Mouse (Mus musculus): ENCODE results near the gene Agpat3. TPM values are rescaled to one million over a fixed set of nuclear protein-coding genes. Genes with fewer than 3 reads are reported as not detected.

Agpat3 gene
- total and polyA plus RNA-seq, 2 experiments from 2014 or later = 96.8 to 106 TPM

DNA sequence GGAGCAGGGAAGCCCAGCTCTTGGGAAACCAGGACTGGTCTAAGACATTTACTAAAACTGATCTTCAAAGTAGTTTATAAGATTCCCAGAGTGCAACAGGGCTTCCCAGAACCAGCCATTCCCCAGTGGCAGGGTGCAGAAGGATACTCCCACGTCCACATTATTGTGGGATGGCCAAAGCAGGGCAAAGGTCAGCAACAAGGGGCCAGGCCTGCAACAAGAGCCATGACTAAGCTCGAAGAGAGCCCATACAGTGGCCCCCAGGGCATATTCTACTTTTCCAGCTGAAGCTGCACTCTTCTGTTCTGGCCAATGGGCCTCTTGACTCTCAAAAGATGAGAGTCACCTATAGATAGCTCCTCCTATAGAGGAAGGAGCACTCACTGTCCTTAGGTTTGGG is 43.7 kb downstream of the Agpat3 start:
- no peak for TF ChIP-seq CTCF (IDR thresholded peaks at IDR 0.05)
- peaks cover 11% of the 10 kb centered on the region; the same call in 1 of the 2 replicates for H3K36me3 ChIP-seq (ENCODE audit: insufficient read depth, low read length)
- ATAC-seq (ENCODE audit: low FRiP score) (no peak), DNase-seq (ENCODE audit: low spot score) (no peak)
- H3K9ac ChIP-seq (replicated peaks; ENCODE audit: low read length, poor library complexity, severe bottlenecking) = no peak overlapping the region
- no peak overlapping the region for H3K27ac ChIP-seq (ENCODE audit: low read depth, low read length)
- H3K4me1 ChIP-seq (ENCODE audit: insufficient read depth, low read length) = no peaks in the 10 kb centered on the region
- H3K4me2 ChIP-seq (ENCODE audit: low read depth, low read length, poor library complexity, severe bottlenecking) = no peak overlapping the region
- no peaks in the 10 kb centered on the region for H3K27me3 ChIP-seq (ENCODE audit: insufficient read depth, low read length)
- no peak overlapping the region for H3K4me3 ChIP-seq (ENCODE audit: low read depth, low read length)
- no peaks in the 10 kb centered on the region for H3K9me3 ChIP-seq (ENCODE audit: low read length)
- 62% methylated on average over 2 of the region's 2 CpGs for WGBS

DNA sequence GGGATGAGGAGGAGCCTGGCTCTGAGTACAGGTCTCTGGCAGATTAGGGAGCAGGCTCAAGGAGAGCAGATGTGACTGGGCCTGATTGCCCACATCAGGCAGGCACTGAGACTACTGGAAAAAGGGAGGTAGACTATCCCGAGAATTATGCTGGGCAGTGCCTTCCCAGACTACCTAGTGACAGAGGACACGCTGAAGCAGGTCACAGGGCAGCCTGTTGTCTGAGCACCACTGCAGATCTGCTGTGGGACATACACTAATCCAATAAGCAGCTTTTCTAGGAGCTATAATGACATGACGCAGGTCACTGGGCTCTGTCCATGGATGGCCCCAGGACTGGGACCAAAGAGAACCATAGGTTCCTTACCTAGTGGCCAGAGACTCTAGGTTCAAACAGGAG is 44.9 kb downstream of the Agpat3 start:
- ATAC-seq (ENCODE audit: low FRiP score) = no peak

DNA sequence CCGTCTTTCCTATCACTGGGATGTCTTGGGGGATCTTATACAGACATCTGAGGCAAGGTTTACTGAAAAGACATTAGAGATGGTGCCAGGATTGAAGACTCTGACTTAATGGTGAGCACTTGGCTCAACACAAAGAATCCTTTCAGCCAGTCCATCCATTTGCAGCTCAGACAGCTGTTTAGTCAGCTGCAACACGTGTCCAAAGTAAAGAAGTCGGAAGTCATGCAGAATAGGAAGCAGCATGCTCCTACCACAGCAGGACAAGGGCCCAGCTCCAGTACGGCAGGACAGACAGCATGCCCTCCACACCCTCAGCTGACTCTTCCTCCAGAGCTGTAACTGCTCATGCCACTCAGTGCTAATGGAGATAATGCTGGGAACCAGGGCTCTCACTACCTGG is 46.3 kb downstream of the Agpat3 start:
- Histone ChIP-seq H3K4me2 (ENCODE audit: low read depth, low read length, poor library complexity, severe bottlenecking) (no peak overlapping the region), H3K27me3 (ENCODE audit: insufficient read depth, low read length) (no peaks in the 10 kb centered on the region), H3K36me3 (ENCODE audit: insufficient read depth, low read length) (0 out of 2 replicates have a peak, but pooled peaks cover 3% of the 10 kb centered on the region), H3K9me3 (ENCODE audit: low read length) (no peaks in the 10 kb centered on the region), H3K27ac (ENCODE audit: low read depth, low read length) (no peak overlapping the region), H3K4me1 (ENCODE audit: insufficient read depth, low read length) (no peaks in the 10 kb centered on the region), H3K4me3 (ENCODE audit: low read depth, low read length) (no peak overlapping the region), H3K9ac (replicated peaks; ENCODE audit: low read length, poor library complexity, severe bottlenecking) (no peak overlapping the region)
- ATAC-seq (ENCODE audit: low FRiP score) (no peak), DNase-seq (ENCODE audit: low spot score) (peak; percentile 23)
- no peak for TF ChIP-seq CTCF (IDR thresholded peaks at IDR 0.05)
- WGBS = 61% methylated on average over 4 of the region's 4 CpGs

More for the DNA sequence above, 44.9 kb downstream of the Agpat3 start:
- 0 out of 2 replicates have a peak, but pooled peaks cover 7% of the 10 kb centered on the region for H3K36me3 ChIP-seq (ENCODE audit: insufficient read depth, low read length)
- no peak overlapping the region for H3K4me2 ChIP-seq (ENCODE audit: low read depth, low read length, poor library complexity, severe bottlenecking)
- no peaks in the 10 kb centered on the region for H3K27me3 ChIP-seq (ENCODE audit: insufficient read depth, low read length)
- no peak overlapping the region for H3K27ac ChIP-seq (ENCODE audit: low read depth, low read length)
- DNase-seq (ENCODE audit: low spot score) = no peak
- H3K4me1 ChIP-seq (ENCODE audit: insufficient read depth, low read length) = no peaks in the 10 kb centered on the region
- no peak overlapping the region for H3K9ac ChIP-seq (replicated peaks; ENCODE audit: low read length, poor library complexity, severe bottlenecking)
- no peaks in the 10 kb centered on the region for H3K9me3 ChIP-seq (ENCODE audit: low read length)
- H3K4me3 ChIP-seq (ENCODE audit: low read depth, low read length) = no peak overlapping the region
- no peak for TF ChIP-seq CTCF (IDR thresholded peaks at IDR 0.05)
- 61% methylated on average over 3 of the region's 3 CpGs for whole genome bisulfite sequencing

DNA sequence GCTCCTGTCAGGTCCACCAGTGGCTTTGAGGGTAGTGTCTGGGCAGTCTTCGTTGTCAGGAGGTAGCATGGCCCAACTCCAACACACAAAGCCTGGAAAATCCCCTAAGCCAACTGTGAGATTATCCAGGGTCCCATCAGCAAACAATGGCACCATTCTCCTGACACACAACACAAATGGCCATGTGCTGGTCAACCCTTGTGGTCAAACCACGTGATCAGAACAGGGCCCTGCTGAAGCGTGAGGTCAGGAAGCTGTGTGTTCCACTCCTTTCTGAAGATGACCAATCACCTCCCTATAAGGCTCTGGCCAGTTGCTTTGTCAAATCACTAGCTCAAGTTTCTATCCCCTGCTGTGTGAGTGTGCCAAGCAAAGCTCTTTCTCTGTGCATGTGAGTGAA is 47.3 kb downstream of the Agpat3 start:
- TF ChIP-seq CTCF (IDR thresholded peaks at IDR 0.05) = no peak
- DNase-seq (ENCODE audit: low spot score) (no peak), ATAC-seq (ENCODE audit: low FRiP score) (no peak)
- no peak overlapping the region for H3K4me2 ChIP-seq (ENCODE audit: low read depth, low read length, poor library complexity, severe bottlenecking)
- WGBS = 48% methylated on average over 3 of the region's 3 CpGs
- no peaks in the 10 kb centered on the region for H3K27me3 ChIP-seq (ENCODE audit: insufficient read depth, low read length)
- no peak overlapping the region for H3K27ac ChIP-seq (ENCODE audit: low read depth, low read length)
- H3K9ac ChIP-seq (replicated peaks; ENCODE audit: low read length, poor library complexity, severe bottlenecking) = no peak overlapping the region
- H3K36me3 ChIP-seq (ENCODE audit: insufficient read depth, low read length) = 0 out of 2 replicates have a peak, but pooled peaks cover 3% of the 10 kb centered on the region
- H3K4me1 ChIP-seq (ENCODE audit: insufficient read depth, low read length) = no peaks in the 10 kb centered on the region
- no peak overlapping the region for H3K4me3 ChIP-seq (ENCODE audit: low read depth, low read length)
- H3K9me3 ChIP-seq (ENCODE audit: low read length) = no peaks in the 10 kb centered on the region

DNA sequence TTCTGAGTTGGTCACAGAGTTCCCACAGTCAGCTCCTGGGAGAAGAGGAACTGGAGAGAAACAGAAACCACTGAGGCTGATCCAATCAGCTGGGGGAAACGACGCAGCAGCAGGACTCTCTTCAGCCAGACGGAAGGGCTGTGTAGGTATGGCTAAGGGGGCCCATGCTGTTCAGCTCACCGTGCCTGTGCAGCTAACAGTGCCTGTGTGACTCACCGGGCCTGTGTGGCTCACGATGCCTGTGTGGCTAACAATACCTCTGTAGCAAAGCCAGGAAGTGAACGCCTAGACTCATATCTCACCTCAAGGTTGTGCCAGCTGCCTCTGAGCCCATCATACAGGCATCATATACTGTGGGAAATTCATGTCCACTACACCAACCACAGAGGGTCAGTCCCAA is 48.6 kb downstream of the Agpat3 start:
- TF ChIP-seq CTCF (IDR thresholded peaks at IDR 0.05) = no peak
- no peaks in the 10 kb centered on the region for H3K9me3 ChIP-seq (ENCODE audit: low read length)
- no peak overlapping the region for H3K9ac ChIP-seq (replicated peaks; ENCODE audit: low read length, poor library complexity, severe bottlenecking)
- DNase-seq (ENCODE audit: low spot score) (no peak), ATAC-seq (ENCODE audit: low FRiP score) (no peak)
- H3K27ac ChIP-seq (ENCODE audit: low read depth, low read length) = no peak overlapping the region
- no peak overlapping the region for H3K4me3 ChIP-seq (ENCODE audit: low read depth, low read length)
- no peak overlapping the region for H3K4me2 ChIP-seq (ENCODE audit: low read depth, low read length, poor library complexity, severe bottlenecking)
- WGBS = 84% methylated on average over 7 of the region's 7 CpGs
- H3K4me1 ChIP-seq (ENCODE audit: insufficient read depth, low read length) = no peaks in the 10 kb centered on the region
- 0 out of 2 replicates have a peak, but pooled peaks cover 3% of the 10 kb centered on the region for H3K36me3 ChIP-seq (ENCODE audit: insufficient read depth, low read length)
- no peaks in the 10 kb centered on the region for H3K27me3 ChIP-seq (ENCODE audit: insufficient read depth, low read length)

DNA sequence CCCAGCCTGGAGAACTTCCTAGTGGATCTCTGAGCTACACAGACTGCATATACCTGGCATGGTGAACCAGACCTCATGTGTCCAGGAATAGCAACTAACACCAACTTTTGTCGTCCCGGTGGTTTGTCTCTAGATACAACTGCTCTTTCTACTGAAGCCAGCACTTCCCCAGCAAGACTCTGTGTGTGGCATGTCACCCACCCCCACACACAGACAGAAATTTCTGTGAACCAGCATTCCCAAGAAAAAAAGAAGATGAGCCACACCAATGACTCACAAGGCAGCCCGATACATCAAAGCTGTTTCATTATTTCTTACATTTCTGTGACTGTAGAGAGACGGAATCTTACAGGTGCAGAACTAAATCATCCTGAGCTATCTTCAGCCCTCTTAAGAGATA is 52.2 kb downstream of the Agpat3 start:
- Histone ChIP-seq H3K4me3 (ENCODE audit: low read depth, low read length) (no peak overlapping the region), H3K9me3 (ENCODE audit: low read length) (no peaks in the 10 kb centered on the region), H3K36me3 (ENCODE audit: insufficient read depth, low read length) (0 out of 2 replicates have a peak, but pooled peaks cover 3% of the 10 kb centered on the region), H3K27me3 (ENCODE audit: insufficient read depth, low read length) (no peaks in the 10 kb centered on the region), H3K27ac (ENCODE audit: low read depth, low read length) (no peak overlapping the region), H3K9ac (replicated peaks; ENCODE audit: low read length, poor library complexity, severe bottlenecking) (no peak overlapping the region), H3K4me2 (ENCODE audit: low read depth, low read length, poor library complexity, severe bottlenecking) (no peak overlapping the region), H3K4me1 (ENCODE audit: insufficient read depth, low read length) (0 out of 2 replicates have a peak, but pooled peaks cover 4% of the 10 kb centered on the region)
- DNase-seq (ENCODE audit: low spot score) (no peak), ATAC-seq (ENCODE audit: low FRiP score) (no peak)
- WGBS = 95% methylated on average over 4 of the region's 4 CpGs
- TF ChIP-seq CTCF (IDR thresholded peaks at IDR 0.05) = no peak

Measured in midbrain, postnatal 0 days (tissue).